Mouse (Mus musculus) cerebellum, postnatal 25 days (tissue): ENCODE measurements around the gene Gif.

Experiments
- DNase-seq, 2 experiments: peaks; one replicate each; pipeline ENCODE4 v3.0.0; 2021; ENCODE audit warnings: mixed read lengths in 2 of 2

The Gif gene

GRCm38 (mm10) chr19:11747298-11747697 is at the start of gene Gif:
Gene Gif, plus strand, starts transcription at chr19:11747554.
- no peak for DNase-seq

- no peak for DNase-seq
Observed at GRCm38 (mm10) chr19:11698342-11698741, 49.0 kb upstream of the Gif start.

GRCm38 (mm10) chr19:11712451-11712850 is 34.9 kb upstream of the Gif start:
- no peak for DNase-seq

- DNase-seq: no peak
Observed at GRCm38 (mm10) chr19:11720071-11720470, 27.3 kb upstream of the Gif start.

GRCm38 (mm10) chr19:11723870-11724269 is 23.5 kb upstream of the Gif start:
- no peak for DNase-seq

- no peak for DNase-seq
Observed at GRCm38 (mm10) chr19:11724275-11724674, 23.1 kb upstream of the Gif start.

GRCm38 (mm10) chr19:11725915-11726314 is 21.4 kb upstream of the Gif start:
- no peak for DNase-seq

- no peak for DNase-seq
Observed at GRCm38 (mm10) chr19:11727304-11727703, 20.1 kb upstream of the Gif start.

GRCm38 (mm10) chr19:11730278-11730677 is 17.1 kb upstream of the Gif start:
- no peak for DNase-seq

GRCm38 (mm10) chr19:11736455-11736854 is 10.9 kb upstream of the Gif start:
- no peak for DNase-seq

GRCm38 (mm10) chr19:11745680-11746079 is 1.7 kb upstream of the Gif start:
- DNase-seq: no peak

GRCm38 (mm10) chr19:11765059-11765458 is 17.7 kb downstream of the Gif start:
- DNase-seq: no peak

- no peak for DNase-seq
Observed at GRCm38 (mm10) chr19:11766413-11766812, 19.1 kb downstream of the Gif start.

- peak in 1 of 2 experiments; percentile 39 for DNase-seq
Observed at GRCm38 (mm10) chr19:11768163-11768562, 20.8 kb downstream of the Gif start.

GRCm38 (mm10) chr19:11769257-11769920 is 22.0 kb downstream of the Gif start:
- DNase-seq: no peak

GRCm38 (mm10) chr19:11770205-11770892 is 23.0 kb downstream of the Gif start, which contains the start of gene Mrpl16:
Gene Mrpl16, plus strand, starts transcription at chr19:11770391.
- DNase-seq: peak; percentile 91 to 92

- DNase-seq: peak; percentile 66 to 79
Observed at GRCm38 (mm10) chr19:11777191-11777865, 30.0 kb downstream of the Gif start.

GRCm38 (mm10) chr19:11785409-11786154 is 38.2 kb downstream of the Gif start:
- no peak for DNase-seq

- DNase-seq: no peak
Observed at GRCm38 (mm10) chr19:11787826-11788225, 40.5 kb downstream of the Gif start.

GRCm38 (mm10) chr19:11788876-11789275 is 41.5 kb downstream of the Gif start:
- no peak for DNase-seq

GRCm38 (mm10) chr19:11791825-11792224 is 44.5 kb downstream of the Gif start:
- no peak for DNase-seq

GRCm38 (mm10) chr19:11793741-11794359 is 46.5 kb downstream of the Gif start:
- no peak for DNase-seq

GRCm38 (mm10) chr19:11794447-11794846 is 47.1 kb downstream of the Gif start:
- no peak for DNase-seq
